Mouse (Mus musculus): ENCODE measurements around the gene Sin3b.
A peak's percentile ranks its signal among the peaks of the same experiment; 100 is the strongest.
"Not testable (repeated sequence)": the region's sequence is repeated elsewhere in the genome, so short reads cannot be mapped to it uniquely, and the experiment has no call there.

The Sin3b gene

GRCm38 (mm10) chr8:72722769-72723650 lies at the start of gene Sin3b:
TSS of gene Sin3b (plus strand) at chr8:72723285.
- peak; percentile 94 for DNase-seq (ENCODE audit: low read depth, low spot score)
- peaks cover 6% of the 10 kb centered on the region for H3K36me3 ChIP-seq (ENCODE audit: control insufficient read depth, insufficient read depth, low read length, poor library complexity, severe bottlenecking)
- H3K27me3 ChIP-seq (ENCODE audit: control insufficient read depth, insufficient read depth, low read length, poor library complexity, severe bottlenecking): no peaks in the 10 kb centered on the region

GRCm38 (mm10) chr8:72674184-72674583 lies 48.9 kb upstream of the Sin3b start:
- no peaks in the 10 kb centered on the region for H3K27me3 ChIP-seq (ENCODE audit: control insufficient read depth, insufficient read depth, low read length, poor library complexity, severe bottlenecking)
- no peak for DNase-seq (ENCODE audit: low read depth, low spot score)
- H3K36me3 ChIP-seq (ENCODE audit: control insufficient read depth, insufficient read depth, low read length, poor library complexity, severe bottlenecking): no peaks in the 10 kb centered on the region

GRCm38 (mm10) chr8:72676436-72676835 lies 46.6 kb upstream of the Sin3b start:
- Histone ChIP-seq H3K27me3 (ENCODE audit: control insufficient read depth, insufficient read depth, low read length, poor library complexity, severe bottlenecking) (no peaks in the 10 kb centered on the region), H3K36me3 (ENCODE audit: control insufficient read depth, insufficient read depth, low read length, poor library complexity, severe bottlenecking) (no peaks in the 10 kb centered on the region)
- no peak for DNase-seq (ENCODE audit: low read depth, low spot score)

- H3K36me3 ChIP-seq (ENCODE audit: control insufficient read depth, insufficient read depth, low read length, poor library complexity, severe bottlenecking); DNase-seq (ENCODE audit: low read depth, low spot score); H3K27me3 ChIP-seq (ENCODE audit: control insufficient read depth, insufficient read depth, low read length, poor library complexity, severe bottlenecking): not testable (repeated sequence)
Observed at GRCm38 (mm10) chr8:72676844-72677243, 46.2 kb upstream of the Sin3b start.

GRCm38 (mm10) chr8:72677331-72677730 lies 45.8 kb upstream of the Sin3b start:
- H3K36me3 ChIP-seq (ENCODE audit: control insufficient read depth, insufficient read depth, low read length, poor library complexity, severe bottlenecking): no peaks in the 10 kb centered on the region
- no peaks in the 10 kb centered on the region for H3K27me3 ChIP-seq (ENCODE audit: control insufficient read depth, insufficient read depth, low read length, poor library complexity, severe bottlenecking)
- DNase-seq (ENCODE audit: low read depth, low spot score): no peak

GRCm38 (mm10) chr8:72680133-72680532 lies 43.0 kb upstream of the Sin3b start:
- no peaks in the 10 kb centered on the region for H3K36me3 ChIP-seq (ENCODE audit: control insufficient read depth, insufficient read depth, low read length, poor library complexity, severe bottlenecking)
- peak; percentile 60 for DNase-seq (ENCODE audit: low read depth, low spot score)

GRCm38 (mm10) chr8:72682051-72682687 lies 40.9 kb upstream of the Sin3b start:
- no peaks in the 10 kb centered on the region for H3K36me3 ChIP-seq (ENCODE audit: control insufficient read depth, insufficient read depth, low read length, poor library complexity, severe bottlenecking)
- H3K27me3 ChIP-seq (ENCODE audit: control insufficient read depth, insufficient read depth, low read length, poor library complexity, severe bottlenecking): no peaks in the 10 kb centered on the region
- DNase-seq (ENCODE audit: low read depth, low spot score): no peak

More at GRCm38 (mm10) chr8:72680133-72680532, 43.0 kb upstream of the Sin3b start:
- H3K27me3 ChIP-seq (ENCODE audit: control insufficient read depth, insufficient read depth, low read length, poor library complexity, severe bottlenecking): no peaks in the 10 kb centered on the region

- Histone ChIP-seq H3K36me3 (ENCODE audit: control insufficient read depth, insufficient read depth, low read length, poor library complexity, severe bottlenecking) (no peaks in the 10 kb centered on the region), H3K27me3 (ENCODE audit: control insufficient read depth, insufficient read depth, low read length, poor library complexity, severe bottlenecking) (no peaks in the 10 kb centered on the region)
- no peak for DNase-seq (ENCODE audit: low read depth, low spot score)
Observed at GRCm38 (mm10) chr8:72683010-72683521, 40.0 kb upstream of the Sin3b start.

GRCm38 (mm10) chr8:72683572-72684099 lies 39.4 kb upstream of the Sin3b start:
- DNase-seq (ENCODE audit: low read depth, low spot score); H3K27me3 ChIP-seq (ENCODE audit: control insufficient read depth, insufficient read depth, low read length, poor library complexity, severe bottlenecking); H3K36me3 ChIP-seq (ENCODE audit: control insufficient read depth, insufficient read depth, low read length, poor library complexity, severe bottlenecking): not testable (repeated sequence)

GRCm38 (mm10) chr8:72698349-72698926 lies 24.6 kb upstream of the Sin3b start:
- no peaks in the 10 kb centered on the region for H3K27me3 ChIP-seq (ENCODE audit: control insufficient read depth, insufficient read depth, low read length, poor library complexity, severe bottlenecking)

GRCm38 (mm10) chr8:72712569-72712968 lies 10.5 kb upstream of the Sin3b start:
- Histone ChIP-seq H3K36me3 (ENCODE audit: control insufficient read depth, insufficient read depth, low read length, poor library complexity, severe bottlenecking) (no peaks in the 10 kb centered on the region), H3K27me3 (ENCODE audit: control insufficient read depth, insufficient read depth, low read length, poor library complexity, severe bottlenecking) (no peaks in the 10 kb centered on the region)

More at GRCm38 (mm10) chr8:72698349-72698926, 24.6 kb upstream of the Sin3b start:
- DNase-seq (ENCODE audit: low read depth, low spot score): no peak
- H3K36me3 ChIP-seq (ENCODE audit: control insufficient read depth, insufficient read depth, low read length, poor library complexity, severe bottlenecking): no peaks in the 10 kb centered on the region

GRCm38 (mm10) chr8:72716594-72716993 lies 6.5 kb upstream of the Sin3b start:
- no peak for DNase-seq (ENCODE audit: low read depth, low spot score)
- no peaks in the 10 kb centered on the region for H3K27me3 ChIP-seq (ENCODE audit: control insufficient read depth, insufficient read depth, low read length, poor library complexity, severe bottlenecking)
- H3K36me3 ChIP-seq (ENCODE audit: control insufficient read depth, insufficient read depth, low read length, poor library complexity, severe bottlenecking): no peaks in the 10 kb centered on the region

More at GRCm38 (mm10) chr8:72712569-72712968, 10.5 kb upstream of the Sin3b start:
- DNase-seq (ENCODE audit: low read depth, low spot score): no peak

- no peak for DNase-seq (ENCODE audit: low read depth, low spot score)
- Histone ChIP-seq H3K27me3 (ENCODE audit: control insufficient read depth, insufficient read depth, low read length, poor library complexity, severe bottlenecking) (no peaks in the 10 kb centered on the region), H3K36me3 (ENCODE audit: control insufficient read depth, insufficient read depth, low read length, poor library complexity, severe bottlenecking) (no peaks in the 10 kb centered on the region)
Observed at GRCm38 (mm10) chr8:72720541-72720940, 2.5 kb upstream of the Sin3b start.

- peak; percentile 12 for DNase-seq (ENCODE audit: low read depth, low spot score)
- Histone ChIP-seq H3K27me3 (ENCODE audit: control insufficient read depth, insufficient read depth, low read length, poor library complexity, severe bottlenecking) (no peaks in the 10 kb centered on the region), H3K36me3 (ENCODE audit: control insufficient read depth, insufficient read depth, low read length, poor library complexity, severe bottlenecking) (peaks cover 7% of the 10 kb centered on the region)
Observed at GRCm38 (mm10) chr8:72723651-72724001, 541 bp downstream of the Sin3b start.

GRCm38 (mm10) chr8:72728636-72729035 lies 5.6 kb downstream of the Sin3b start:
- DNase-seq (ENCODE audit: low read depth, low spot score): no peak
- Histone ChIP-seq H3K36me3 (ENCODE audit: control insufficient read depth, insufficient read depth, low read length, poor library complexity, severe bottlenecking) (peaks cover 17% of the 10 kb centered on the region), H3K27me3 (ENCODE audit: control insufficient read depth, insufficient read depth, low read length, poor library complexity, severe bottlenecking) (no peaks in the 10 kb centered on the region)

Measured in splenic B cell, adult 2 months (primary cell).